Mouse (Mus musculus) thymus, adult 18-20 months (tissue): ENCODE data around the gene Zfp583.
"Not testable (repeated sequence)": the region's sequence is repeated elsewhere in the genome, so short reads cannot be mapped to it uniquely, and the experiment has no call there.

ENCODE experiments used
- DNase-seq, 2 experiments: peaks; one replicate each; pipeline ENCODE4 v3.0.0; 2022; ENCODE audit warnings: mixed read lengths in 2 of 2

Zfp583 gene

DNA sequence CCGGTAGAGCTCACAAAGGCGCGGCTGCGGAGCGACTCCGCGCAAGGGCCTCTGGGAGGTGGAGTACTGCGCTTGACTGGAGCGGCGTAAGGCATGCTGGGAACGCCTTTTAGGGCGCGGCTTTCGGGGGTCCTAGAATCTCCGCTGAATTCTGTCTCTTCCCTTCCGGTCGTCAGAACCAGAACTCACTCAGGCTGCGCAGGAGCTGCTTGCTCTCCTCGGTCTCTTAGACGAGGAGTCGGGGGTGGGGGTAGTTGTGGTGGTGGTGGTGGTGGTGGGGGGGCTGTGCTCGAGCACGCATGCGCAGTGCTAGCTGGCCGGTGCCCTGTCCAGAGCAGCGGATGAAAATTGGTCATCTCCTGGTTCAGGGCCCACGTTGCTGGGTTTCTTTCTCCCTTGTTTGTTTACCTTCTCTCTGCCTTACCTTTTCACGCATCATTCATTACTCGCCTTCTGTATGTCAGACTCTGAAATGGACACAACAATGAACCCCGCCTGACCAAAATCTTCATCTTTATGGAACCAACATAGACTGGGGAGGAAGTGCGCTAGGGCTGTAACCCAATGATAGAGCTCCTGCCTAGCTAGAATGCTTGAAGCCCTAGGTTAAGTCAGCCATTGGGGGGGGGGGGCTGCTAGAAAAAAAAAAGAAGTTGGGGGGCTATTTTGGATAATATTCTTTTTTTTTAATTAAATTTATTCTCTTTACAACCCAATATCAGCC lies at the start of gene Zfp583:
Zfp583 (minus strand) TSS at position 53 of the 724 bp plus-strand sequence.
- peak; percentile 73 to 78 for DNase-seq

DNA sequence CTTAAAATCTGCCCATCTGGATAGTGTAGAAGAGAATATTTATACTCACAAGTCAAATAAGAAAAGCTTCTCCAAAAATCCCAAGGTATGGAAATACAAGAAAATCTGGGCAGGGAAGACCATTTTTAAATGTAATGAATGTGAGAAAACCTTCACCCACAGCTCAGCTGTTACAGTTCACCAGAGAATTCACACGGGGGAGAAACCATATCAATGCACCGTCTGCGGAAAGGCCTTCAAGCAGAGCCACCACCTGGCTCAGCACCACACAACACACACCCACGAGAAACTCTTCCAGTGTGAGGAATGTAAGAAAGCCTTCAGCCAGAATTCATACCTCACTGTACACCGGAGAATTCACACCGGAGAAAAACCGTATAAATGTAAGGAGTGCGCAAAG lies 47.4 kb upstream of the Zfp583 start:
- DNase-seq: no peak

GRCm38 (mm10) chr7:6372993-6373392 lies 41.9 kb upstream of the Zfp583 start:
- DNase-seq: no peak

GRCm38 (mm10) chr7:6369460-6369859 lies 38.4 kb upstream of the Zfp583 start:
- DNase-seq: no peak

DNA sequence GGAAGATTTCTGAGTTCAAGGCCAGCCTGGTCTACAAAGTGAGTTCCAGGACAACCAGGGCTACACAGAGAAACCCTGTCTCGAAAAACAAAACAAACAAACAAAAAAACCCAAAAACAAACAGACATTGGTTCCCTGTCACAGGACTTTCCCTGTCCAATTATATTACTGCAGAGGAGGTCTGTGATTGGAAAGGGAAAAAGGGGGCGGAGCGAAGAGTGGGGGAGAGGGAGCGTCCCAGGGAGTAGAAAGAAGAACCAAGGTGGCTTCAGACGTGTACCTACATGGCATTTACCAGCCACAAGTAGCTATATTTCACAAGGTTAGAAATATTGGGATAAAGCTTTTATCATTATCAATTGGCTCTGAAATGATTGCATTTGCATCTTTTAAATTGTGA lies 37.1 kb upstream of the Zfp583 start:
- DNase-seq: not testable (repeated sequence)

- DNase-seq: no peak
These were observed 36.1 kb upstream of the Zfp583 start for GRCm38 (mm10) chr7:6367185-6367584.

DNA sequence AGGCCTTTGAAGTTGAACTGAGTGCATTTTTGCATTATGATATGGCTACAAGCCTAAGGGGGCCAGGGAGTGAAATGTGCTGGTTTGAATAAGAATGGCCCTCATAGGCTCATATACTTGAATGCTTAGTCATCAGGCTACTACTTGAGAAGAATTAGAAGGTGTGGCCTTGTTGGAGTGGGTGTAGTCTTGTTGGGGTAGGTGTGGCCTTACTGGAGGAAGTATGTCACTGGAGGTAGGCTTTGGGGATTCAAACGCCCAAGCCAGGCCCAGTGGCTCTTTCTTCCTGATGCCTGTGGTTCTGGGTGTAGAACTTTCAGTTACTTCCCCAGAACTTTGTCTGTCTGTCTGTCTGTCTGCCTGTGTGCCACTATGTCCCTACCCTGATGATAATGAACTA lies 33.7 kb upstream of the Zfp583 start:
- no peak for DNase-seq

GRCm38 (mm10) chr7:6363047-6363488 lies 32.0 kb upstream of the Zfp583 start, which contains the start of gene Zfp78:
Gene Zfp78, plus strand, starts transcription at chr7:6363280.
- DNase-seq: peak; percentile 64 to 79

- peak; percentile 86 to 91 for DNase-seq
These were observed 31.4 kb upstream of the Zfp583 start for GRCm38 (mm10) chr7:6362268-6363046.

GRCm38 (mm10) chr7:6361756-6362155 lies 30.7 kb upstream of the Zfp583 start:
- no peak for DNase-seq

GRCm38 (mm10) chr7:6360477-6361060 lies 29.5 kb upstream of the Zfp583 start:
- DNase-seq: no peak

- DNase-seq: no peak
These were observed 28.0 kb upstream of the Zfp583 start for GRCm38 (mm10) chr7:6358937-6359590.

DNA sequence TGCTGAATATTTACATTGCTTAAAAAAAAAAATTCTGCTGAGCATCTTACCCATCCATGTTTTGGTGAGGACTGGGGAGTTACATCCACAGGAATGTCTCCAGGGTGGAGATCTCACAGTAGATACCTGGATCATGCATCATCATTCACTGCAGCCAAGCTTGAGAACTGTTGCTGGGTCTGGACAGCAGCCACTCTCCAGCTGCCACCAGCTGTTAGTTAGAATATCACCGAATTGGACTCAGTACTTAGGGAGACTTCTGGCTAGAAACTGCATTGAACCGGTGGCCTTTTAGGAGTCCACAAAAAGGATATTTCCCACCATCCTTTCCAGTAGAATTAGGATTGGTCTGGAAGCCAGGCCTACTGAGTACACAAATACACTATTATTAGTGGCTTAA lies 27.0 kb upstream of the Zfp583 start:
- DNase-seq: no peak

- no peak for DNase-seq
These were observed 13.0 kb upstream of the Zfp583 start for GRCm38 (mm10) chr7:6344124-6344523.

GRCm38 (mm10) chr7:6343501-6344071 lies 12.5 kb upstream of the Zfp583 start, which contains the start of gene Gm3854:
Gene Gm3854, plus strand, starts transcription at chr7:6343759.
- peak; percentile 9 to 10 for DNase-seq

- DNase-seq: no peak
These were observed 8.8 kb upstream of the Zfp583 start for GRCm38 (mm10) chr7:6339865-6340264.

GRCm38 (mm10) chr7:6330458-6331232 lies 440 bp downstream of the Zfp583 start:
- DNase-seq: no peak

- not testable (repeated sequence) for DNase-seq
These were observed 30.3 kb downstream of the Zfp583 start for GRCm38 (mm10) chr7:6300796-6301195.

DNA sequence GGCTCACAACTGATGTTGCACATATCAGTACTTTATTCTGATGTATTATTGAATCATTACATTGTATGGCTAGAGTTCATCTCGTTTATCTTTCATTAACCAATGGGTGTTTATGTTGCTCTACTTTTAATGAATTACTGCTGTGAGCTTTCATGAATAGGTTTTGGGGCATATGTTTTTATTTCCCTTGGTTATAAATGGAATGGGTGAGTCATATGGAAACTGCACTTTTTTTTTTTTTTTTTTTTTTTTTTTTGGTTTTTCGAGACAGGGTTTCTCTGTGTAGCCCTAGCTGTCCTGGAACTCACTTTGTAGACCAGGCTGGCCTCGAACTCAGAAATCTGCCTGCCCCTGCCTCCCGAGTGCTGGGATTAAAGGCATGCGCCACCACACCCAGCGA lies 40.0 kb downstream of the Zfp583 start:
- not testable (repeated sequence) for DNase-seq

DNA sequence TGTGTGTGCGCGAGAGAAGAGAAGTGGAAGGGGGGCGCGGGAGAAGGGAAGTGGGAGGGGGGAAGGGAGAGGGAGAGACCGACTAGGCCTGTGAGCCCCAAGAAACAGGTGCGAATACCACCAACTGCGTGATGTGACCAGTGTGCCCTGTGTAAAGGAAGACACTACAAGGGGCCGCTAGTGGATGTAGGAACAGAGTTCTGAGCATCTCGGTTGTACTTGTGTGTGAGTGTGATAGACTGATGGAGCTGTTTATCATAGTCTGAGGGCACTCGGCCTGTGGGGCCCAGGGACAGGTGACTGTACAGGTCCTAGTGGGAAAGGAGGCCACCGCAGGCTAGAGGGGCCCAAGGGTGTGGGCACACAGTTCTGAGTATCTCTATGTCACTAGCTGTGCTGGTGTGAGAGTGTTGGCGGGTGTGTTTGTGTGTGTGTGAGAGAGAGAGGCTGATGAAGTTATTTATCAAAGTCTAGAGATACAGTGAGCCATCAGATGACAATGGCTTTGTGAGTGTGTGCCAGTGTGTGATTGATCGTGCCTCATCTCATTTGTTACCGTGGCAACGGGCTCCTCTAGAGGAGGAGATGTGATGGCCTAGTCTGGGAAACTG lies 44.1 kb downstream of the Zfp583 start:
- peak; percentile 17 to 37 for DNase-seq
